Mouse (Mus musculus): ENCODE measurements around the gene Olfr523.

Gene Olfr523

DNA sequence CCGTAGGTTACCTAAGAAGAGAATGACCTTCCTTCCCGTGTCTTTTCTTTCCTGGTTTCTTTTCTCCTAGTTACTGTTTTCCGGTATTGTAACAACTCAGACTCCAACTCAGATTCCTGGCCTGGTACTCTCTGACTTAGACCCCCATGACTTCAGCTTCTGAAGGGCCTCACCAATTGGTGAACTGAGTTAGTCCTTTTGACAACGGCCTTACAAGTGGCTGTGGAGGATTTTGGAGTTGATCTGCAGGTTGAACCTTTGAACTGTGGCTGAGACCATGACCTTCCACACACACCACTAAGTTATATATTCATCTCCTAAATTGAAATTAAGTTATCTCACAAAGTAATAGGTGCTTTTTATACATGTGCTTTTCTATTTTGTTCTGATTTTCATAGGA, 11.2 kb downstream of the Olfr523 start:
- DNase-seq: no peak

- peak in 1 of 2 experiments; percentile 18 for DNase-seq
These were observed 13.9 kb downstream of the Olfr523 start for GRCm38 (mm10) chr7:140186646-140187620.

DNA sequence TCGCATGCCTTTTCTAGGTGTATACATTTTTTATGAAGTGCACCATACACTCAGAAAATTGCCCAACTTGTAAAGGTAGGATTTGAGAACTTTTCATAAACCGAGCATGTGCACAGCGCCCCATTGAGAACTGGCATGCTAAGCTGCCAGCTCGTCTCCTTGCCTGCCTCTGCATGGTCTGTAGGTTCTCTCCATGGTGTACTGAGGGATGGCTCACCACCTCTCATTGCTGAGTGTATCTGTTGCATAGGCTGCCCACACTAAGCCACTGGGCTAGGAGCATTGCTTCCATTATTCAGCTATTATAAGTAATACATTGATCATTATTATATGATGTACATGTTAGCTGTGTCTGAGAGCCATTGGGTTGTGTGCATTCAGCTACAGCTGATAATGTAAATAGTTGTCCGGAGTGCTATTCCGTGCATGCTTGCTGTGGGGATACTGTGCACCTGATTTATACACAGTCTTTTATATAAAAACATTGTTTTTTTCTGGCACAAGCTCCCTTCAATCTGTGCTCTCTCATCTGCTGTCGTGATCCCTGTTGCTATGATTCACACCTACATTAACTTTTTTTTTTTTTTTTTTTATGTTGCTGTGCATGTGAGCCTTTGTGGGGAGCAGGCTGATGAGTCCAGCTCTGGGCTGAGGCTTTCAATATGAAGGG, 14.8 kb downstream of the Olfr523 start:
- DNase-seq: no peak

- no peak for DNase-seq
These were observed 15.6 kb downstream of the Olfr523 start for GRCm38 (mm10) chr7:140188391-140189328.

GRCm38 (mm10) chr7:140190435-140190834, 17.4 kb downstream of the Olfr523 start:
- DNase-seq: no peak

GRCm38 (mm10) chr7:140192445-140192844, 19.4 kb downstream of the Olfr523 start:
- no peak for DNase-seq

GRCm38 (mm10) chr7:140192851-140193250, 19.8 kb downstream of the Olfr523 start:
- no peak for DNase-seq

DNA sequence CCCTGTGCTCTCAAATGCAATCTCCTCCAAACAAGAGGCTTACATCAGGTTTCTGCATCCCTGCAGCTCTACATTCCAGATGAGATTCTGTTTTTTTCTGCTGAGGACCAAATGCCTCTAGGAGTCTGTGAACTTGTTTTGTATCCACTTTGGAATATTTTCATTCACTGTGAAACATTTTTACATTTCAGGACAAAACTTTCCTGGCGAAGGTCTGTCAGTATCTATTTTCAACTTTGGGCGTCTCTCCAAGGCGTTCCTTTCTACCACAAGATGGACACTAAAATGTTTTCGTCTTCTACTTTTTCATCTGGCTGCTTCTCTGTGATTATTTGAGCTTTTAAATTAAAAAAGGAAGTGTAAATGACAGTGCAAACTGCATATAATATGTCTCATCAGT, 21.0 kb downstream of the Olfr523 start:
- DNase-seq: no peak

DNA sequence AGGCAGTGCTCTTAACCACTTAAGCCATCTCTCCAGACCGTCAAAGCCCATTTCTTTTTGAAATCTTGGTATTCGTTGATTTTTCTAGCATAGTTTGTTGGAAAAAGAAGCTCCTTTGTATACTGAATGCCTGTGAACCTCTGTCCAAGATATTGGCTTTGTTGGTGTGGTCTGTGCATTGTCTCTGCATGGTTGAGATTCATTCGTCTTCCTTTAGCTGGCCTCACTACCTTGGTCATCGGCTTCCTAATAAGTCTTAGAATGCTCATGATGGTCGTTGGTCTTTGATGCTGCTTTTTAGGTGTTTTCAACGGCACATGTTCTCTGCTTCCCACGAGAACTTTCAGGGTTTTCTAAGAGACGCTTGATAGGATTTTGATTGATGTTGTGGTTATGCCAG, 23.0 kb downstream of the Olfr523 start:
- no peak for DNase-seq

DNA sequence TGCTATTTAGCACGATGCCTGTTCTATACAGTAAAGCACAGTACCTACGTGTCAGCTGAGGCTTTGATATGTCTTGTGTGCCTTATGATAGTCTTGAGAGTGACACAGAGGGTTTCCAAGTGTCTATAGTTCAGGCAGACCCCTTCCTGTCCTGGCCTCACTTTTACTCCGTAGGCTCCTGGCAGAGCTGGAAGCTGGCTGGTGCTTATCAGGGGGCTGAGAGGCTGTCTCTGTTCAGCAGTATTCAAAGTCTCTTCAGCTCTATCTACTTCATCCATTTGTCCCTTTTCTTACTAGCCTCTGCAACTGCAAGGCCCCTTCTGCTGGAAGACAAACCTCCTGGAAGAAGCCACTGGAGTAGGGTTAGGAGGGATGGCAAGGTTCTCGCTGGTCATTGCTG, 28.1 kb downstream of the Olfr523 start:
- DNase-seq: no peak

DNA sequence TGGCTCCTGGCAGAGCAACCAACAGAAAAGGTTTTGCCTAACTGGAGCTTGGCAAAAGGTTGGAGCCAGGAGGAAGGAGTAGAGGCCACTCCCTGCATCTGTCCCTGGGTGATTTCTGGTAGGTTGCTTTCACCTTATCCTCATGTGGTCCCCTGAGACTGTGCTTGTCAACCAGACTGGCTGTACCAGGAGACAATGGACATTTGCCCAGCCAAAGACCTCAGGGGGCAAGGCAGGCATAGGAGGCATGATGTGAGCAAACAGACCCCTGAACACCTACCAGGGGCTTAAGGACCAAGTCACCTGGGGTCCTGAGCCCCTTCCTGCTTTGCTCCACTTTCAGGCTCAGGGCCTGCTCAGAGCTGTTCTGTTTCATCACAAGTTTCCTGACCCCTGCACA, 32.8 kb downstream of the Olfr523 start, which contains the start of gene Olfr524:
Gene Olfr524 (minus strand): TSS at position 101 of the 400 bp plus-strand sequence.
- no peak for DNase-seq

- no peak for DNase-seq
These were observed 33.9 kb downstream of the Olfr523 start for GRCm38 (mm10) chr7:140206904-140207303.

DNA sequence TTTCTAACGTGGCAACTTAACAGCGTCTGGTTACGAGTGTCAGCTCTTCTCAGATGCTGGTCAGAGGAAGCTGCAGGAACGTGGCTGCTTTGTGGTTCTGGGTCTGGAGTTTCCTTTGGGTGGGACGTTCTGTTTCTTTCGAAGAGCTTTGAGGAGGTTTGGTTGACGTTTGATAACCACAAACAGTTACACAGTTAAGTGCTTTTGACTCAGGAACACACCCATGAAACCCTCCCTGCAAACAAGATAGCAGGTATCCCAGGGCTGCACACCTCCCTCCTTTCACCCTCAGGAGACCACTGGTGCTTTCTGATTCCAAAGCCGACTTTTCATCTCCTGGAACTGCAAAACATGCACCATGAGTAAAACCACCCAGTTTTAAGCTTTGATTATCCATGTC, 35.1 kb downstream of the Olfr523 start:
- DNase-seq: no peak

DNA sequence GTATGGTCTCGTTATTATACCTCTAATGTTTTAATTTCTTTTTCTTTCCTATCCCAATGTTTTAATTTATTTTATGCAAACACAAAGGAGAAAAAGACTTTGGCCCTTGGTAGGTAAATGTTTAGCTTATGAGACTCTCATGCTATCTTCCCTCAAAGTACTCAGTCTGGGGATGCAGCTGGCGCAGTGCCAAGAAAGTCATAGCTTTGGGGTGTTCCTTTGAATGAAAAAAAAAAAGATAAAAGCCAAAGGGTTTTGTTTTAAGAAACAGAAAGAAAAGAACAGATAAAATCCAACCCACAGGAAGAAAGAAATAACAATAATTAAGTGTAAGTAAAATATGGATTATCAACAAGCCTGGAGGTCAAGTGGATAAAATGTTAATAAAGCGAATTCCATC, 35.7 kb downstream of the Olfr523 start:
- peak in 1 of 2 experiments; percentile 24 for DNase-seq

DNA sequence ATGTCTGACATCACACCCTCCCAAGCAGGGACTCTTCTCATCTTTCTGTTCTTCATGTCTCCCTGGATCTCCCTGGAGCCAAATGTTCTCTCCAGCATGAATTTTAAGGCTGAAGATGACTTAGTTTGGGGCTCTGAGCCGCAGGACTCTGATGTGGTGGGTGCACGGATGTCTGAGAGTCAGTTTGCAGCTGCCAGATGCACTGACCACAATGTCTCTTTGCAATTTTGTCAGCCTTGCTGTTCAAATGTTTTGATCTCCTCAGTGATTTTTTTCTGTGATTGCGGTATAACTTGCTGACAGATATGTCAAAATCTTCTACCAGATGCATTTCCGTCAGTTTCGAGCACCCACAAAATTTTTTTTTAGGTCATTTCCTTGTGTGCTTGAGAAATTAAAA, 40.8 kb downstream of the Olfr523 start:
- DNase-seq: no peak

DNA sequence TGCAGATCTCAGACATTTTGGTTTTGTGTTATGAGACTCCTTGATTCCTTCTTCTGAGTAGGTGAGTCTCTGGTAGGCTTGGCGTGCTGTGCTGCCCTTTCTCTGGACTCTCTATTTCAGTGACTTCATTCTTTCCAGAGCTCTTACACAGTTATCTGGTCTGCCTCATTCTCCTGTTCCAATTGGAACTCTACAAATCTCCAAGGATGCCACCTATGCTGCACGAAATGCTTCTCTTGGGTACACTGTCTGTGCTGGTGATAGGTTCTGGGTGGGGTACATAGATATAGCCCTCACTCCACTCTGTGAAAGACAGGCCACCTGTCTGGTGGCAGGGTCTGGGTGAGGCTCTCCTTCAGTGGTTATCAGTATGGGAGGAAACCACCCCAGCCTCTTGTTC, 45.0 kb downstream of the Olfr523 start, which contains the start of gene Cd163l1:
Gene Cd163l1 (plus strand): TSS at position 301 of the 400 bp plus-strand sequence.
- DNase-seq: no peak

DNA sequence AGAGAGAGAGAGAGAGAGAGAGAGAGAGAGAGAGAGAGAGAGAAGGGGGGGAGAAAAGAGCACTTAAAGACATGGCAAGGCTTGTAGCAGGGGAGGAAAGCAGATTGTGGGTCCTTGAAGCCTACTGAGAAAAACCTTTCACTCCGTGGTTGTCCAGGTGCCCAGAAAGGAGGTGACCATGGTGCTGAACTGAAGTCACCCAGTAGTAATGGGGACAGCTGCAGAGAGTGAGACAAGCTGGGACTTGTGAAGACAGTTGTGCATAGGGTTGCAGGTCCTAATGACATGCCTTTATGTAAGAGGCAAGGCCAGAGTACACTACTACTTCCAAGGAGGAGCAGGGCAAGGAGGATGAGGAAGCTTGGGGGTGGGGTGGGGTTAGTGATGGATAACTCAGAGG, 46.3 kb downstream of the Olfr523 start:
- DNase-seq: no peak

GRCm38 (mm10) chr7:140220375-140220774, 47.4 kb downstream of the Olfr523 start:
- no peak for DNase-seq

- DNase-seq: no peak
These were observed 51.2 kb downstream of the Olfr523 start for GRCm38 (mm10) chr7:140224209-140224608.

All from thymus, adult 18-20 months (tissue).